Mouse (Mus musculus): ENCODE results near the gene Cyp2d34. TPM values are rescaled to one million over a fixed set of nuclear protein-coding genes. Genes with fewer than 3 reads are reported as not detected.

Gene Cyp2d34
- total RNA-seq (2021), result not detected
- long read RNA-seq, experiment 1, result 0 reads
- long read RNA-seq, experiment 2, result 0 reads

DNA sequence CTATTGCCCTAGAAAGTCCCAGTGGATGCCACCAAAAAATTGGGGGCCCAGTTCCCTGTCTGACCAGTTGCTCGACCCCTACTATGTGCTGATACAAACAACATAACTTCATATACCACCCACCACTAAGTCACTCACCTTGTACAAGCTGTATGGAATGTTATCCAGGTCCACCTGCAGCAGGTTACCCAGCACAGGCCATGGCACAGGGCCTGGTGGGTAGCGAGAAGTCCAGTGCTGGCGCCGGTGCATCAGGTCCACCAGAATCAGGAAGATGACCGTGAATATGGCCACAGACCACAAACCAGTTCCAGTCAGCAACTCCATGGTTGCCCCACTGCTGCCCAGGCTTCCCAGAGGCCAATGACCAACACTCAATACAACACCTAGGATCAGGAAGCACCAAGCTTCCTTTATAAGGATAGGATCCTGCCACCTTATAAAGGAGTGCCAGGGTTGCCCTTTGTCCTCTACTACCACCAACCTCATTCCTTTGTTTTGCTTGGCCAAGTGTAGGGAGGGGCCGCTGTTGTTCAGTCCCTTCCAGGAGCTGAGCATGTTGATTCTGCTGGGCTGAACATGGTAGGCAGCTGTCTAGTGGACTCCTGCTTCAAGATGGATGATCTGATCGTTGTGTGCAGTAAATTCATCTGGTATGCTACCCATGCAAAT lies at the start of gene Cyp2d34:
Gene Cyp2d34, minus strand, starts transcription at position 416 of the 672 bp plus-strand sequence.
- no peak for DNase-seq
- intact Hi-C loops (cut with DNase I; ENCODE audit: low total_unique reads), result no loop called here

DNA sequence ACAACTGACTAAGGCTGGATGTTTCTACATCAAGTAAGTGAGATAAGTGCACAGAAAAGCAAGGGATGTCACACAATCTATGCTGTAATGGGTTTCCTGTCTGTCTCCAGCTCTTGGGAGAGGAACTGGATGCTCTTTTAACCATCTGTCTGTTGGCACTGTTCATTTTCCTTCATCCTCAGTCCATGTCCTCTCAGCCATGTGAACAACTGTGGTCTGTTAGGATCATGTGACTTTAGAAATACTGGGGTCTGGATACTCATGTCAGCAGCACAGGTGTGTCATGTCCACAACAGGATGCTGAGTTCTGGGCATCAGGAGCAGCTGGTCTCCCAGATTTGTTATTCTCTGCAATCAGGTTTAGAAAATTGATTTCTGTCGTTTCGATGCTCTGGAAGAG lies 35.6 kb upstream of the Cyp2d34 start:
- no peak for DNase-seq
- intact Hi-C loops (cut with DNase I; ENCODE audit: low total_unique reads), result no loop called here

DNA sequence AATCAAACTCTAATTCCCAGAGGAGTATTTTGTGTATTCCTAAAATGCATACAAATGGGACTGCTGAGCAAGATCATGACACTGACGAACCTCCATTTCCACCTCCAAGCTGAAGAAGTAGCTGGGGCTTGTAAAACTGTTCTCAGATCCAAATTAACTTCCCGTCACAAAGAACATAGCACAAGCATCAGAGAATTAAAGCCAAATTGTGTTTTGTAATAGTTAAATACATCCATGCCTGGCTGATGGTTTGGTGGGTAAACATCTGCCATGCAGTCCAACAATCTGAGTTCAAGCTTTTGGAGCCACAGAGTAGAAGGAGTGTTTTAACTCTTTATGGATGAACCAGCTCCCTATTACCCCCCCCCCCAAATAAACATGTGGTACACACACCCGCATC lies 23.6 kb upstream of the Cyp2d34 start:
- intact Hi-C loops (cut with DNase I; ENCODE audit: low total_unique reads), result no loop called here
- DNase-seq, result no peak

DNA sequence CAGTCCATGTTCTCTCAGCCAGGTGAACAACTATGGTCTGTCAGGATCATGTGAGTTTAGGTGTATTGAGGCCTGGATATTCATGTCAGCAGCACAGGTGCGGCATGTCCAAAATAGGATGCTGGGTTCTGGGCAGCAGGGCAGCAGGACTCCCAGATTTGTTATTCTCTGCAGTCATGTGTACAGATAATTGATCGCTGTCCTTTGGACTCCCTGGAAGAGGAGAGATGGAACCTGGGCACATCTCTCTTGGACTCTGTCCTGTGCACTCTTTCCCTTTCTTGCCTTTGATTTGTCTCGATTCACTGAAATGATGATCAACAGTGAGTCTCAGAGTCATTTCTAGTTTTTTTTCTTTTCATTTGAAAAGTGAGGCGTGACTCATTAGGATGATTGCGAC lies 23.0 kb upstream of the Cyp2d34 start:
- intact Hi-C loops (cut with DNase I; ENCODE audit: low total_unique reads), result no loop called here

DNA sequence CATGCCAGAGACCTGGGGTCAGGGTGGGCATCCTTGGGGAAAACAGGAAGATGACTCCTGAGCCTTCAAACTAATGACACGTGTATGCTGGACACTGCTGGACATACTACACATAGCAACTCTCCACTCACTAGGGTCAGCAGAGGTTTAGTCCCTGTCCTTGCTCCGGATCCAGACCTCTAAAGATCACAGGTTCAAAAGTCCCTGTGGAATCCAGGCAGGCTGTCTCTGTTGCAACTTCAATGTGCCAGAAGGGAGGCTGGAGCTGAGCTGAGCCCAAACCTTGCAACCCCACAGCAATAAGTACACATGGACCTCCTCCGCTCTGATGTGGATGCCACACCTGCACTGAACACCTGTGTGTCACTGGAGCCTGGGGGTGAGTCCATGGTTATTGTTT lies 22.0 kb upstream of the Cyp2d34 start:
- DNase-seq, result no peak
- intact Hi-C loops (cut with DNase I; ENCODE audit: low total_unique reads), result no loop called here

More for the DNA sequence above, 23.0 kb upstream of the Cyp2d34 start:
- no peak for DNase-seq

DNA sequence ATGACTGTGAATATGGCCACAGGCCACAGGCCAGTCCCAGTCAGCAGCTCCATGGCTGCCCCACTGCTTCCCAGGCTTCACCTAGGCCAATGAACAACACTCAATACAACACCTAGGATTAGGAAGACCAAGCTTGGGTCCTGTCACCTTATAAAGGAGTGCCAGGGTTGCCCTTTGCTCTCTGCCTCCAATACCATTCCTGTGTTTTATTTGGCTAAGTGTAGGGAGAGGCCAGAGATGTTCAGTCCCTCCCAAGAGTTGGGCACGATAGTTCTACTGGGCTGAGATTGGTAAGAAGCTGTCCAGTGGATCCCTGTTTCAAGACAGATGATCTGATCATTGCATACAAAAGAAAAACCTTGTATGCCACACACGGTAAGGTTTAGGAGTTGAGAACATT lies 21.2 kb upstream of the Cyp2d34 start:
- no peak for DNase-seq
- intact Hi-C loops (cut with DNase I; ENCODE audit: low total_unique reads), result no loop called here

DNA sequence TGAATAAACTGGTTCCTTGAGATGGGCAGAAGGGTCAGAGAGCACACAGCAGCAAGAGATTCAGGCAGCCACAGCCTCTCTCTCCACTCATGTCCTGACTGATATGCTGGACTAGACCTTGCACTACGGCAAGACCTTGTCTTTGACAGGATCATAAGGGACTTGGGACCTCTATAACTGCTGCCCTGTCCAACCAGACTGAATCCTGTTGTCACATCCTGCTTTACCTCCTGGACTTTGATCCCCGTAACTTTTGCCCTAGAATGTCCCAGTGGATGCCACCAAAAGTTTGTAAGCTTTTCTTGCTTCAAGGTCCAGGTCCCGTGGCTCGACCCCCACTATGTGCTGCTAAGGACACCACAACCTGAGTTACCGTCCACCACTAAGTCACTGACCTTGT lies 20.6 kb upstream of the Cyp2d34 start:
- intact Hi-C loops (cut with DNase I; ENCODE audit: low total_unique reads), result no loop called here
- DNase-seq, result no peak

DNA sequence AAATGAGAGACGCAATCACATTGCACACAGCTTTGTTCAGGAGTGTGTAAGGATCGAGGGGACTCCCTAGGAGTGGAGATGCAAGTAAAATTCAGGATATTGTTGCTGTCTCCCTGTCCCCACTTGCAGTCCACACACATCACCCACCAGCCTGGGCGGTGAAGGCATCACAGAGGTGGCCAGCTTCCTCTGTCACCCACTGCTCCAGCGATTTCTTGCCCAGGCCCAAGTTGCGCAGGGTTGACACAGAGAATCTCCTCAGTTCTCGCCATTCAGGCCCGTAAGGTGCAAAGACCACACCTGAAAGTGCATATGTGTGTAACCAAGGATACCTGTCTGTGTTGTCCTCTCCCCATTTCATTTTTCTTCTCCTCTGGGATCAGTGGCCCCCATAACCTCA lies 19.5 kb upstream of the Cyp2d34 start:
- DNase-seq, result no peak
- intact Hi-C loops (cut with DNase I; ENCODE audit: low total_unique reads), result no loop called here

DNA sequence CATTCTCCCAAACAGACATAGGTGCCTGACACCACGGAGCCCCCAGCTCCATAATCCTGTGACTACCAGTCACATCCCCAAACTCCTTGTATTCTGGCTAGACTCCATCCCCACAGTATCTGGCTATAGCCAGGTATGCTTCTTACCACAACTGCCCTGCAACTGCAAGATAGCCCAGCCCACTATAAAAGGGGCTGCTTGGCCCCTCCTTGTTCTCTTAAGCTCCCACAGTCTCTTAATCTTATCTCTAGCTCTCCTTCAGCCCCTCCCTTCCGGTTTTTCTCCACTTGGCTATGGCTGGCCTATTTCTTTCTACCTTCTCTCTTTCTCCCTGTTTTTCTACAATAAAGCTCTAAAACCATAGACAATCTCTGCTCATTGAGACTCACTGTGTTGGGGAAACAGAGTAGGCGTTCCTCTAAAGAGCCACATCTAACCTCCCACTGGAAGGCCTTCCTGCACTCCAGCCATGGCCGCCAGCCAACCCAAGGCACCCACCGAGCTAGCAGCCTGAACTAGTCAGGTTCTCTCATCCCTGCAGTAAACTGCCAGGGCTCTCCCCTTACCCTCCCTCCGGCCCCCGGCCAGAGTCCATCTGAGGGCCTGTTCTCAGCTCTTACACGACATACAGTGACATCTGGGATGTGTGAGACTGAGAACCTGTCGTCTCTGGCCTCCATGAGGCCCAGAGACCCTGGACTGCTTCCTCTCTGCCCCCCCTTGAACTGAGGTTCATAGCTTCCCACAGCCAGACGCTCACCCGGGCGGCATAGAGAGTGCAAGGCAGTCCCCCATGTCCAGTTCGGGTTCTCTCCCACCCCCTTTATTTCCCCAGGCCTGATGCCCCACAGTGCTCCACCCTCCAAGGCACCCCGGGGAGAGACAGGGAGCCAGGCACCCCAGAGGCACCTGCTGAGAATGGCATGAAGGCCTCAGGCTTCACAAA lies 16.7 kb upstream of the Cyp2d34 start:
- intact Hi-C loops (cut with DNase I; ENCODE audit: low total_unique reads), result no loop called here
- no peak for DNase-seq

DNA sequence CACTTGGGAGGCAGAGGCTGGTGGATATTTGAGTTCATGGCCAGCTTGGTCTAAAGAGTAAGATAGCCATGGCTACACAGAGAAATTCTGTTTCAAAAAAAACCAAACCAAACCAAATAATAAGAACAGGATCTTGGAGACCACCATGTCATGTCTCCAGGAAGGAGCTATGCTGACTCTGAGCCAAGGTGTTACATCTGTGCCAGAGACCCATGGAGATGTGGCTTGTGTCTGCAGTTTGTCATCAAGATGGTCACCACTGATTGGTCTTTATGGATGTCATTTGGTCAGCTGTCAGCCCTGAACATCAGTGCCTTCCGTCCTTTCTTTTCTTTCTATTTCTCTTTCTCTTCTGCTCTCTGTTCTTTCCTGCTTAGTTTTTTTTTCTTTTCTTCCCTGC lies 14.2 kb upstream of the Cyp2d34 start:
- intact Hi-C loops (cut with DNase I; ENCODE audit: low total_unique reads), result no loop called here
- no peak for DNase-seq

DNA sequence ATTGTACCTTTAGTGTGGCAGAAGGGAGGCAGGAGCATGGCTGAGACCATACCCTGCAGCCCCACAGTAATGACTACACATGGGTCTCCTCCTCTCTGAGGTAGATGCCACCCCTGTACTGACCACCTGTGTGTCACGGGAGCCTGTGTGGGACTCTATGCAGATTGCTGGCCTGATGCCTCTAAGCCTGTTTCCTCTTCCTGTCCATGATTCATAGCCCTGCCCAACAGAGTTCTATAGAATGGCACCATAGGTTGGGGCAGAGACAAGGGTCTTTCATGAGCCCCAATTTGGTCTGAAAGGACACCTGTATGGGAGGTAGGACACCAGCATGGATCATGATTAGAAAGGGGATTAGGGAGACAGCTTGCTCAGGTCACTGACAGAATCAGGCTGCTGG lies 1.2 kb upstream of the Cyp2d34 start:
- no peak for DNase-seq
- intact Hi-C loops (cut with DNase I; ENCODE audit: low total_unique reads), result no loop called here

DNA sequence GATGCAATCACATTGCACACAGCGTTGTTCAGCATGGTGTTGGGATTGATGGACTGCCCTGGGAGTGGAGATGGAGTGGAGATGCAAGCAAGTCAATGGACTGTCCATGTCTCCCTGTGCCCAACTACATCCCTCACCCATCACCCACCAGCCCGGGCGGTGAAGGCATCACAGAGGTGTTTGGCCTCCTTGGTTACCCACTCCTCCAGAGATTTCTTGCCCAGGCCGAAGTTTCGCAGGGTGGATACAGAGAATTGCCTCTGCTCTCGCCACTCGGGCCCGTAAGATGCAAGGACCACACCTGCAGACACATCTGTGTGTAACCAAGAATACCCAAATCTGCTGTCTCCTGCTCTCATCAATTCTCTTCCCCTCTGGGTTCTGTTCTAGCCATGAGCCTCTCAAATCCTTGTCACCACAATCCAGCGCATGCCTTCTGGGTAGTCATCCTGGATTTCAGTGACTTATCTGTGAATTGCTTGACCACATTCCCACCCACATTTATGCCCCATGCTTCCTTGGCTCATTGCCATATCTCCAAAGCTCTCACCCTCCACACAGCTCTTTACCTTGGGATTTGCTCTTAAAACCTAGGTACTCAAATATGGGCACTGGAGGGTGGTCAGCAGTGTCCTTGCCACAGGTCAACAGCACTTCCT lies 2.3 kb downstream of the Cyp2d34 start:
- intact Hi-C loops (cut with DNase I; ENCODE audit: low total_unique reads), result no loop called here
- DNase-seq, result no peak

DNA sequence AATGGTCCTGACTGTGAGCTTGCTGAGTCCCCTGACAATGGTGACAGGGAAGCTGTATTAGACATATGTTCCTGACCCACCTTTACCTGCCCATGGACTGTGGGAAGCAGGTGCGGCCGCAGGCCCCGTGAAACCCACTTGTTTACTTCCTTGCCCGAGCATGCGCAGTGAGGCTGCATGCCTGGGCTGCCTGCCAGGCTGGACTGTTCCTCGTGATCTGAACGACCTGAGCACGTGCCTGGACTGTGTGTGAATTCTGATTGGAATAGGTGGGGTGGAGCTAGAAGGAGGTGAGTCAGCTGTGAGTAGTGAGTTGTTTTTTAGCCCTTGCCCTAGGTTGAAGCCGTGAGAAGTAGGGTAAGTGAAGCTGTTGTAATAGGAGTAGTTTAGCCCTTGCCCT lies 38.1 kb downstream of the Cyp2d34 start:
- no peak for DNase-seq
- intact Hi-C loops (cut with DNase I; ENCODE audit: low total_unique reads), result no loop called here

DNA sequence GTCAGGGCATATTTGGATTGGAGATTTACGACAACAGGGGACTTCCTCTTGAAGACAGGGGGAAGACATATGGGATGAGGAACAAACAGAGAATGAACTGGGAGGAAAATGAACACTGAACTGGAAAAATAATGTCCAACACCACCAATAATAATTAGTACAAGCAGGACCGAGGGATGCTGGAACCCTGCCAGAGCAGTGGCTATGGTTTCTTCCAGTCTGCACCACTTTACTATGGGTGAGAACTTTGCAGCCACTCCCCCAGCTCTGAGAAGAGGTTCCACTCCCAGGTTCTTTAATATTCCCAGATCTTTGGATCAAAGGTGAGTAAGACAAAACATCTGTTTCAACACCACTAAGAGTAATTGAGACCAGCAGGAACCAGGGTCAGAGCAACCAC lies 41.7 kb downstream of the Cyp2d34 start:
- intact Hi-C loops (cut with DNase I; ENCODE audit: low total_unique reads), result no loop called here
- DNase-seq, result no peak

DNA sequence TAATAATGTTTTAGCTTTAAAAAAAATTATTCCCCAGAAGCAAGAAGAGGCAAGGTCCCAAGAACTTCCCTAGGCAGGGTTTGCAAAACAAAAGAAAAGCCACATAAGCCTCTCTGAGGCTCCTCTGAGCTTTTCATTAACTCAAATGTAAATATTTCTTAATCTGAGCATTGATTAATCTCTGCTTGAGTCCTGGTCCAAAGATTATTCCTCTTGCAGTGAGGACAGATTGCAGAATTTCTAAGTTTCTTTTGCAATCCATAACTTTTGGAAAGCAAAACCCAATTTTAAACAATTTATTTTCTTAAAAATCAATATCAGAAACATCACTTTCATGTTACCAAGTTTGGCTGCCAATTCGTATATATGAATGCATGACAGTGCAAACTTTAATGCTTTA lies 47.9 kb downstream of the Cyp2d34 start:
- intact Hi-C loops (cut with DNase I; ENCODE audit: low total_unique reads), result no loop called here
- no peak for DNase-seq

Small RNA genes within 50 kb of the gene (microRNA-seq; reads per million reads assigned to microRNA genes)
- gene Gm27463, result 0 reads per million in 2 experiments
- gene Gm27742, result 0 reads per million in 2 experiments

Other genes with a start within 250 kb of the Cyp2d34 start
- gene Cyp2d22, start 240.7 kb downstream of the Cyp2d34 start, total RNA-seq (2021), result 10 to 100 TPM; 11.4 to 12.9 TPM
- gene Cyp2d11, start 226.9 kb downstream of the Cyp2d34 start, total RNA-seq (2021), result under 1 TPM; 0.12 to 0.13 TPM
- not detected for gene Cyp2d10, start 213.8 kb downstream of the Cyp2d34 start, total RNA-seq (2021)
- gene Cyp2d9, start 187.5 kb downstream of the Cyp2d34 start, total RNA-seq (2021), result not detected
- gene Cyp2d12, start 65.9 kb downstream of the Cyp2d34 start, total RNA-seq (2021), result not detected
- not detected for gene Cyp2d40, start 143.2 kb upstream of the Cyp2d34 start, total RNA-seq (2021)
- not detected for gene Cyp2d26, start 173.3 kb upstream of the Cyp2d34 start, total RNA-seq (2021)